Mouse (Mus musculus): ENCODE data around the gene Hint3. TPM values are rescaled to one million over a fixed set of nuclear protein-coding genes. Genes with fewer than 3 reads are reported as not detected.

The Hint3 gene
- total and polyA plus RNA-seq, 2 experiments: 16.4 to 54.7 TPM

DNA sequence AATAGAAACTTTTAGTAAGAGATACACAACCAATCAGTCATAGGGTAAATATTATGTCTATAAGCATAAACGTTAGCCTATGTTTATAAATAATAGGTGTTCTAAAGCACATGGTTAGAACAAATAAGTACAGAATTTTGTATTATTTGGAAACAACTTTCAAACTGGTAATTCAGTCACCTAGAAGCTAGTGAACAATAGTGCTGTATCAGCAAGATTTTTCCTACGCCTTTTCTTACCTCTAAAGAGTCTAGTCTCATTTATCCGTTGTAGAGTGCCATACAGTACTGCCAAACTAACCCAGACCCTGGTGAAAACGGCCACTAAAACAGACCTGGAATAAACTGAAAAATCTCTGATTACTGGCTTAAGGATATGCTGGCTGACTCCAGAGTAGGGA is 16.4 kb downstream of the Hint3 start:
- Histone ChIP-seq H3K27ac (replicated peaks; ENCODE audit: insufficient read depth, low read depth, low read length) (no peak overlapping the region), H3K4me3 (ENCODE audit: insufficient read depth, low read depth, low read length) (no peak overlapping the region), H3K4me1 (ENCODE audit: control insufficient read depth, insufficient read depth, low read length) (no peaks in the 10 kb centered on the region; the same call in 1 of the 2 replicates), H3K36me3 (ENCODE audit: control insufficient read depth, insufficient read depth, low read length) (peaks cover 29% of the 10 kb centered on the region), H3K79me2 (ENCODE audit: control insufficient read depth, insufficient read depth, low read length) (no peaks in the 10 kb centered on the region; the same call in 1 of the 2 replicates), H3K27me3 (ENCODE audit: control insufficient read depth, insufficient read depth, low read length) (no peaks in the 10 kb centered on the region), H3K9ac (ENCODE audit: low read depth, low read length) (no peak overlapping the region)
- TF ChIP-seq CTCF (IDR thresholded peaks at IDR 0.05; ENCODE audit: low read depth, low read length): no peak
- no peak for TF ChIP-seq POLR2A (IDR thresholded peaks at IDR 0.05; ENCODE audit: extremely low read depth, insufficient read depth, low read length)
- 92% methylated on average over 4 of the region's 4 CpGs for WGBS
- DNase-seq (ENCODE audit: extremely low read depth, low read depth, low spot score): no peak

DNA sequence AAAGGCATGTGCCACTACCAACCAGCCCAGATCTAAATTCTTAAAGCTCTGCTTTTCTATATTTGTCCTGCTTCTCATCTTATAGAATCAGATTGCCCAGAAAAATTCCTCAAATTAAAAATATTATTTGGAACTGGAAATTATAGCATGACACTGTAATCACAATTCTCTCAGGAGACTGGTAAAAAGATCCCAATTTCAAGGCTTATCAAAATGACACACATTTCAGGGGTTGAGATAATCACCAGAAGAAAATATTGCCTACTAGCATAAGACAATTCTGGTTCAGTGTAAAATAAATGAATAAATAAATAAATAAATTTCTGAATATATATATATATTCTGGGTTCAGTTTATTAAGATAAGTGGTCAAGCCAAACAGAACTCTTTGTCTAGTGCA is 19.8 kb downstream of the Hint3 start:
- H3K79me2 ChIP-seq (ENCODE audit: control insufficient read depth, insufficient read depth, low read length): no peaks in the 10 kb centered on the region
- H3K27ac ChIP-seq (replicated peaks; ENCODE audit: insufficient read depth, low read depth, low read length): no peak overlapping the region
- TF ChIP-seq CTCF (IDR thresholded peaks at IDR 0.05; ENCODE audit: low read depth, low read length) (no peak), POLR2A (IDR thresholded peaks at IDR 0.05; ENCODE audit: extremely low read depth, insufficient read depth, low read length) (no peak)
- H3K27me3 ChIP-seq (ENCODE audit: control insufficient read depth, insufficient read depth, low read length): no peaks in the 10 kb centered on the region
- no peak for DNase-seq (ENCODE audit: extremely low read depth, low read depth, low spot score)
- H3K36me3 ChIP-seq (ENCODE audit: control insufficient read depth, insufficient read depth, low read length): peaks cover 34% of the 10 kb centered on the region
- H3K4me1 ChIP-seq (ENCODE audit: control insufficient read depth, insufficient read depth, low read length): no peaks in the 10 kb centered on the region
- no peak overlapping the region for H3K9ac ChIP-seq (ENCODE audit: low read depth, low read length)
- H3K4me3 ChIP-seq (ENCODE audit: insufficient read depth, low read depth, low read length): no peak overlapping the region

DNA sequence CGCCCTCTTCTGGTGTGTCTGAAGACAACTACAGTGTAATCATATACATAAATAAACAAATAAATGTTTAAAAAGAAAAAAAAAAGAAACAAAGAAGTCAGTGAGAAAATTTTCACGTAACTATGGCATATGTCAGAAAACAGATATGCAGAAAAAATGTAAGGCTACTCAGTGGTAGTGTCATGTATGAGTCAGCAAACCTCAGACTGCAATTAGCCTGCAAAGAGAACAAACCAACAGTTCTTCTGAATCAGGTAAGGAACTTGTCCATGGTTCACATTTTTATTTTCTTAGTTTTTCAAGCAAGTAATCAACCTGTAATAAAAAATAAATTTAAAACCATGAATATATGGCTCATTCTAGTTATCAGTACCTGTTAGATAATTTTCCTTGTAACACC is 21.3 kb downstream of the Hint3 start:
- Histone ChIP-seq H3K9ac (ENCODE audit: low read depth, low read length) (no peak overlapping the region), H3K27ac (replicated peaks; ENCODE audit: insufficient read depth, low read depth, low read length) (no peak overlapping the region), H3K36me3 (ENCODE audit: control insufficient read depth, insufficient read depth, low read length) (peaks cover 30% of the 10 kb centered on the region), H3K4me1 (ENCODE audit: control insufficient read depth, insufficient read depth, low read length) (no peaks in the 10 kb centered on the region), H3K4me3 (ENCODE audit: insufficient read depth, low read depth, low read length) (no peak overlapping the region), H3K27me3 (ENCODE audit: control insufficient read depth, insufficient read depth, low read length) (no peaks in the 10 kb centered on the region), H3K79me2 (ENCODE audit: control insufficient read depth, insufficient read depth, low read length) (no peaks in the 10 kb centered on the region)
- no peak for DNase-seq (ENCODE audit: extremely low read depth, low read depth, low spot score)
- TF ChIP-seq POLR2A (IDR thresholded peaks at IDR 0.05; ENCODE audit: extremely low read depth, insufficient read depth, low read length): no peak
- TF ChIP-seq CTCF (IDR thresholded peaks at IDR 0.05; ENCODE audit: low read depth, low read length): no peak
- WGBS: 85% methylated on average over 2 of the region's 2 CpGs

DNA sequence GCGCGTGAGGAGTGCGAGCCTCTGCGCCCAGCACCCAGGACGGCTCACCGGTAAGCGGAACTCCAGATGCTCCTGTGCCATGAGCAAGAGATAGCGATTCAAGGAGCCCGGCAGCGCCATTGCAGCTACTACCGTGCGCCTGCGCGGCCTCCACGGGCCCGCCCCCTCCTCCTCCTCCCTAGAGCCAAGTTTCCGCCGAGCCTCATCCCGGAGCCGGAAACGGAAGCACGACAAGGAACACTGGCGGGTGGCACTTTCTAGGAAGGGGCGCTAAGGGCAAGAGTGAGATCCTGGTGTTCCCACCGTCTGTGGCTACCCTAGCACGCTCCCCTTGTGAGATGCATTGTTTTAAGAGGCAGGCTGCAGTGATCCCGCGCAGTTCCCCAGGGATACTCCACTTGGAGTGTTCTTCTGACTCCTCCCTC is 28.9 kb downstream of the Hint3 start, which contains the start of gene Trmt11:
Gene Trmt11 (minus strand): TSS at position 208 of the 425 bp plus-strand sequence.
- Histone ChIP-seq H3K9ac (ENCODE audit: low read depth, low read length) (peak within 1 kb of the TSS; percentile 88), H3K79me2 (ENCODE audit: control insufficient read depth, insufficient read depth, low read length) (peaks cover 10% of the 10 kb centered on the region; the same call in 1 of the 2 replicates), H3K4me3 (ENCODE audit: insufficient read depth, low read depth, low read length) (peak within 1 kb of the TSS; percentile 81), H3K27ac (replicated peaks; ENCODE audit: insufficient read depth, low read depth, low read length) (peak within 1 kb of the TSS; percentile 66), H3K4me1 (ENCODE audit: control insufficient read depth, insufficient read depth, low read length) (0 out of 2 replicates have a peak, but pooled peaks cover 2% of the 10 kb centered on the region), H3K27me3 (ENCODE audit: control insufficient read depth, insufficient read depth, low read length) (no peaks in the 10 kb centered on the region), H3K36me3 (ENCODE audit: control insufficient read depth, insufficient read depth, low read length) (peaks cover 9% of the 10 kb centered on the region)
- peak; percentile 75 for DNase-seq (ENCODE audit: extremely low read depth, low read depth, low spot score)
- TF ChIP-seq POLR2A (IDR thresholded peaks at IDR 0.05; ENCODE audit: extremely low read depth, insufficient read depth, low read length) (peak; percentile 64), CTCF (IDR thresholded peaks at IDR 0.05; ENCODE audit: low read depth, low read length) (no peak)
- under 1% methylated on average over 28 of the region's 28 CpGs for WGBS

DNA sequence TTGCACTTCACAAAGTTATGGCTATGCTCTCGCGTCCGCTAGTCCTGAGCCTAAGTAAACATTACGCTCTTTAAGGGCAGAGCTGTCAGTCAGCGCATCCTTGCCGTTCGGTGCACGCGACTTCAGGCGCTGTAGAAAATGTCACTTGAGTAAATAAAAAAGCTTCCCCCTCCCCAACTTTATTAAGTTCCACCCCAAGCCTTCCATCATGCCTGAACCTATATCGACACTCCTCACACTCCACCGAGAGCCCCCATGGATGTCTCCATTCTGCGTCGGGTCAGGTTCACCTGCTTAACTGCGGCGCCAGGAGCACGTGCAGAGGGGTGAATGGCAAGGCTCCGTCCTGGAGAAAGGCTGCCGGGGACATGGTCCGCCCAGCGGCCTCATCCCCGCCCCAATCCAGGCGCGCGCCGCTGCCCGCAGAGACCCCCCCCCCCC is 29.3 kb downstream of the Hint3 start:
- DNase-seq (ENCODE audit: extremely low read depth, low read depth, low spot score): peak; percentile 49
- no peaks in the 10 kb centered on the region for H3K27me3 ChIP-seq (ENCODE audit: control insufficient read depth, insufficient read depth, low read length)
- peaks cover 7% of the 10 kb centered on the region for H3K36me3 ChIP-seq (ENCODE audit: control insufficient read depth, insufficient read depth, low read length)
- no peak overlapping the region for H3K27ac ChIP-seq (replicated peaks; ENCODE audit: insufficient read depth, low read depth, low read length)
- no peak for TF ChIP-seq CTCF (IDR thresholded peaks at IDR 0.05; ENCODE audit: low read depth, low read length)
- no peak for TF ChIP-seq POLR2A (IDR thresholded peaks at IDR 0.05; ENCODE audit: extremely low read depth, insufficient read depth, low read length)
- H3K9ac ChIP-seq (ENCODE audit: low read depth, low read length): peak overlapping the region; percentile 88
- peaks cover 10% of the 10 kb centered on the region; the same call in 1 of the 2 replicates for H3K79me2 ChIP-seq (ENCODE audit: control insufficient read depth, insufficient read depth, low read length)
- WGBS: under 1% methylated on average over 27 of the region's 27 CpGs
- peak overlapping the region; percentile 81 for H3K4me3 ChIP-seq (ENCODE audit: insufficient read depth, low read depth, low read length)
- 0 out of 2 replicates have a peak, but pooled peaks cover 2% of the 10 kb centered on the region for H3K4me1 ChIP-seq (ENCODE audit: control insufficient read depth, insufficient read depth, low read length)

DNA sequence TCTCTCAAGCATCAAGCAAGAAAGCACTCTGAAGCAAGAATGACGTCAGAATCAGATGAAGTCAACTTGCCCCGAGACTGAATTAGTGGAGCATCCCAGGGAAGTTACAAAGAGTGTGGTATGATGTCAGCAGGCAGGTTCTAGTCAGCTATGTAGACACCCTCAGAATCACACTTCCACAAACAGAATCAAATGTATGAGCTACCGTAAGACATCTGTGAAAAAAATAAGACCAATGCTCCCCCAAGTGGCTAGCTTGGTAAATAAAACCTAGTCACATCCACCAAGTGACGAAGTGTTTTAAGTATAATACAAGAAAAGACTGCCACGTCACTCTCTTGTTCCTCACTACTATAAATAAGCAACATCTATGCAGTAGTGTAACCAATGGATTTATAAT is 42.4 kb downstream of the Hint3 start:
- no peak for TF ChIP-seq POLR2A (IDR thresholded peaks at IDR 0.05; ENCODE audit: extremely low read depth, insufficient read depth, low read length)
- DNase-seq (ENCODE audit: extremely low read depth, low read depth, low spot score): no peak
- WGBS: 77% methylated on average over 5 of the region's 5 CpGs
- Histone ChIP-seq H3K79me2 (ENCODE audit: control insufficient read depth, insufficient read depth, low read length) (no peaks in the 10 kb centered on the region; the same call in 1 of the 2 replicates), H3K36me3 (ENCODE audit: control insufficient read depth, insufficient read depth, low read length) (peaks cover 14% of the 10 kb centered on the region), H3K27ac (replicated peaks; ENCODE audit: insufficient read depth, low read depth, low read length) (no peak overlapping the region), H3K27me3 (ENCODE audit: control insufficient read depth, insufficient read depth, low read length) (no peaks in the 10 kb centered on the region), H3K9ac (ENCODE audit: low read depth, low read length) (no peak overlapping the region), H3K4me3 (ENCODE audit: insufficient read depth, low read depth, low read length) (no peak overlapping the region), H3K4me1 (ENCODE audit: control insufficient read depth, insufficient read depth, low read length) (no peaks in the 10 kb centered on the region)

Data from liver, adult 2 months (tissue).